Mouse (Mus musculus) embryonic facial prominence, embryonic 11.5 days (tissue): ENCODE results near the gene Actr1a. TPM values are rescaled to one million over a fixed set of nuclear protein-coding genes. Genes with fewer than 3 reads are reported as not detected.

Experiments
- ATAC-seq: fragments of 200-750 bp; cut with Nextera tagmentation; replicated peaks from 2 replicates; pipeline ENCODE4 v1.8.0; 2017; ENCODE audit warnings: low read depth; ENCODE audit not compliant: insufficient number of reproducible peaks, low FRiP score, low TSS enrichment
- DNase-seq: peaks from one replicate; pipeline ENCODE4 v3.0.0-alpha.2; 2015; ENCODE audit warnings: low spot score
- H3K27ac ChIP-seq: fragments of 300-500 bp; sonication (generic); replicated peaks from 2 replicates; pipeline ENCODE4 v1.5.1; 2014; ENCODE audit warnings: mild to moderate bottlenecking, low read depth, low read length, control low read depth
- H3K27me3 ChIP-seq: fragments of 300-500 bp; sonication (generic); 2 replicates; pipeline ENCODE4 v1.6.1; 2014; ENCODE audit warnings: mild to moderate bottlenecking, low read length, moderate library complexity, mixed read lengths; ENCODE audit not compliant: control insufficient read depth, insufficient read depth
- H3K36me3 ChIP-seq: fragments of 300-500 bp; sonication (generic); replicated peaks from 2 replicates; pipeline ENCODE4 v1.6.1; 2014; ENCODE audit warnings: low read depth, mild to moderate bottlenecking, low read length, moderate library complexity, mixed read lengths; ENCODE audit not compliant: control insufficient read depth, insufficient read depth
- H3K4me1 ChIP-seq: fragments of 300-500 bp; sonication (generic); 2 replicates; pipeline ENCODE4 v1.6.1; 2014; ENCODE audit warnings: low read length, mixed read lengths; ENCODE audit not compliant: control insufficient read depth, insufficient read depth
- H3K4me2 ChIP-seq: fragments of 300-500 bp; sonication (generic); 2 replicates; pipeline ENCODE4 v1.6.1; 2014; ENCODE audit warnings: low read depth, mild to moderate bottlenecking, control low read depth, low read length, moderate library complexity
- H3K4me3 ChIP-seq: fragments of 300-500 bp; sonication (generic); 2 replicates; pipeline ENCODE4 v1.5.1; 2014; ENCODE audit warnings: low read depth, low read length, control low read depth
- H3K9ac ChIP-seq: fragments of 300-500 bp; sonication (generic); replicated peaks from 2 replicates; pipeline ENCODE4 v1.6.1; 2014; ENCODE audit warnings: mild to moderate bottlenecking, control low read depth, low read length
- H3K9me3 ChIP-seq: fragments of 300-500 bp; sonication (generic); replicated peaks from 2 replicates; pipeline ENCODE4 v1.6.1; 2016; ENCODE audit warnings: mild to moderate bottlenecking, low read length, inconsistent platforms, mixed read lengths; ENCODE audit not compliant: control insufficient read depth
- WGBS: fragments of 180-500 bp; shearing (Covaris S2); extraction: QIAGEN DNeasy Blood & Tissue Kit; methylation state at CpG from one replicate; pipeline ENCODE4 v1.1.7; 2014; 5-methylcytosine and 5-hydroxymethylcytosine counted together
- polyA plus RNA-seq: library from polyadenylated mRNA; unstranded; fragments of >200 nt; fragmentation: Nextera tagmentation; extraction: Ambion mirVana; gene quantifications from 2 replicates; pipeline ENCODE4 v1.2.1, GENCODE M21; 2014

Actr1a gene
- 171 and 182 TPM in 2 replicates for polyA plus RNA-seq

- H3K4me1 ChIP-seq: peaks cover 2% of the 10 kb centered on the region; the same call in 1 of the 2 replicates
- peak within 1 kb of the TSS; percentile 87 for H3K4me3 ChIP-seq
- H3K27me3 ChIP-seq: no peaks in the 10 kb centered on the region
- peak within 1 kb of the TSS; percentile 75 for H3K9ac ChIP-seq
- H3K4me2 ChIP-seq: peak within 1 kb of the TSS; percentile 87
- no peaks in the 10 kb centered on the region for H3K9me3 ChIP-seq
- ATAC-seq (peak; percentile 89), DNase-seq (peak; percentile 100)
- no peaks in the 10 kb centered on the region for H3K36me3 ChIP-seq
- under 1% methylated on average over 51 of the region's 51 CpGs for WGBS
- no peak within 1 kb of the TSS for H3K27ac ChIP-seq
Observed at GRCm38 (mm10) chr19:46395109-46396009, at the start of gene Actr1a. TSS of gene Actr1a (minus strand) at chr19:46395748.

DNA sequence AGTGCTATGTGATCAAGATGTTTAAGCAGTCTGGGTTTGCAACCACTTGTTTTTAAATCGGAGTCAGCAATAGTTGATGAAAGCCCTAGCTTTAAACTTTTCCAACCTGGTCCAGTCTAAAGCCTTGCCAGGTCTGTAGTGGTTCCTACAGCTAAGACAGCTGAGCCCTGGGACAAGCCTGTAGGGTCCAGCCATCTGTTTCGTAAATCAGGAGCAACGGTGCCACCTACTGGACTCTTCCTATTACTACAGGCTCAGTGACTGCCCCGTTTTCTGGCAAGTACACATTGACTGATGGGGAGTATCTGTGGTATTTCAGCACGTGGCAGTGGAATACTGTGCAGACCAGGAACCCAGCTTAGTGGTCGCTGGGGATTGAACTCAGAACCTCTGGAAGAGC lies 48.7 kb upstream of the Actr1a start:
- H3K27me3 ChIP-seq: no peaks in the 10 kb centered on the region
- peaks cover 13% of the 10 kb centered on the region for H3K4me1 ChIP-seq
- no peaks in the 10 kb centered on the region for H3K9me3 ChIP-seq
- peak; percentile 93 for DNase-seq
- H3K27ac ChIP-seq: no peak overlapping the region
- H3K36me3 ChIP-seq: no peaks in the 10 kb centered on the region
- H3K9ac ChIP-seq: no peak overlapping the region
- H3K4me3 ChIP-seq: no peak overlapping the region
- no peak overlapping the region for H3K4me2 ChIP-seq
- ATAC-seq: no peak
- 5% methylated on average over 6 of the region's 6 CpGs for WGBS

- no peaks in the 10 kb centered on the region for H3K36me3 ChIP-seq
- H3K4me3 ChIP-seq: no peak overlapping the region
- no peak overlapping the region for H3K9ac ChIP-seq
- no peaks in the 10 kb centered on the region for H3K27me3 ChIP-seq
- ATAC-seq: no peak
- H3K9me3 ChIP-seq: no peaks in the 10 kb centered on the region
- peaks cover 13% of the 10 kb centered on the region for H3K4me1 ChIP-seq
- H3K27ac ChIP-seq: peak overlapping the region; percentile 28; the same call in 1 of the 2 replicates
- 13% methylated on average over 6 of the region's 6 CpGs for WGBS
- DNase-seq: no peak
- H3K4me2 ChIP-seq: no peak overlapping the region
Observed at GRCm38 (mm10) chr19:46443509-46443908, 48.0 kb upstream of the Actr1a start.

GRCm38 (mm10) chr19:46435492-46435891 lies 39.9 kb upstream of the Actr1a start:
- ATAC-seq (no peak), DNase-seq (peak; percentile 52)
- Histone ChIP-seq H3K36me3 (no peaks in the 10 kb centered on the region), H3K4me1 (peaks cover 9% of the 10 kb centered on the region), H3K9ac (no peak overlapping the region), H3K4me2 (no peak overlapping the region), H3K4me3 (no peak overlapping the region), H3K27me3 (no peaks in the 10 kb centered on the region), H3K27ac (peak overlapping the region; percentile 23; the same call in 1 of the 2 replicates), H3K9me3 (no peaks in the 10 kb centered on the region)
- 6% methylated on average over 7 of the region's 7 CpGs for WGBS

DNA sequence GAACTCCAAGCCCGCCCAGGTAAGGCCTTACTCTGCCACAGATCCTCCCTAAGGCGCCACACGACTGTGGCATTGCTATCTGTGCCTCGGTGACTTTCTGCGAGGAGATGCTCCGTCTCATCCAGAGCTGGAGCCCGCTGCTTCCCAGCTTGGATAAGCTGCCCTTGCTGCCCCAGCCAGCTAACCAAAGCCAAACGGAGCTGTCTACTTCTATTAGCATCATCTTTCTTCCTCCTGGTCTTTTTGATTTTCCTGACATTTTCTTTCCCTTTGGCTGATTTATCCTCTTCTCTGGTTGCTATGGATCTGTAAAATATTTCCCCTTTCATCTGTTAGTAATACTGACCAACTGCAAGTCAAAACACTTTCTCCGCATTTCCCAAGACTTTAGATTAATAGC lies 39.0 kb upstream of the Actr1a start:
- Histone ChIP-seq H3K27ac (peak overlapping the region; percentile 60), H3K4me3 (no peak overlapping the region), H3K4me2 (no peak overlapping the region), H3K9ac (no peak overlapping the region), H3K9me3 (no peaks in the 10 kb centered on the region), H3K4me1 (peaks cover 9% of the 10 kb centered on the region), H3K27me3 (no peaks in the 10 kb centered on the region), H3K36me3 (no peaks in the 10 kb centered on the region)
- peak; percentile 68 for DNase-seq
- no peak for ATAC-seq
- WGBS: 48% methylated on average over 9 of the region's 9 CpGs

DNA sequence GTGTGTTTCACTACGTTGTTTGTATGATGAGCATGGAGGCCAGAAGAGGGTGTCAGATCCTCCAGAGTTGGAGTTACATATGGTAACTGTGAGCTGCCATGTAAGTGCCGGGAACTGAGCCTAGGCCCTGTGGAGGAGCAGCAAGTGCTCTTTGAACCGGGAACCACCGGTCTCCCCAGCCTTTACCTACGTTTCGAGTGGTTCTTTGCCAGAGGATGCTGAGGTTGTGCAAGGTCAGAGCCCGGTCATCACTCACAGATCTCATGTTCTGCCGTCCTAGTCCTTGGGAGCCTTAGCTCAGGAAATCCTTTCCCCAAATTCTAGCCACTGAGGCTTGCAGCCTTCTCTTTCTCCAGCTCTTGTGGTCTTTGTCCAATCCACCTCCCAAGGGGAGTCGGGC lies 38.6 kb upstream of the Actr1a start:
- ATAC-seq: no peak
- no peaks in the 10 kb centered on the region for H3K9me3 ChIP-seq
- H3K27me3 ChIP-seq: no peaks in the 10 kb centered on the region
- WGBS: 45% methylated on average over 9 of the region's 9 CpGs
- no peak overlapping the region for H3K4me2 ChIP-seq
- peaks cover 9% of the 10 kb centered on the region for H3K4me1 ChIP-seq
- no peak overlapping the region for H3K4me3 ChIP-seq
- H3K27ac ChIP-seq: peak overlapping the region; percentile 60
- H3K36me3 ChIP-seq: no peaks in the 10 kb centered on the region
- no peak for DNase-seq
- no peak overlapping the region for H3K9ac ChIP-seq

GRCm38 (mm10) chr19:46433712-46434111 lies 38.2 kb upstream of the Actr1a start:
- no peak overlapping the region for H3K4me3 ChIP-seq

DNA sequence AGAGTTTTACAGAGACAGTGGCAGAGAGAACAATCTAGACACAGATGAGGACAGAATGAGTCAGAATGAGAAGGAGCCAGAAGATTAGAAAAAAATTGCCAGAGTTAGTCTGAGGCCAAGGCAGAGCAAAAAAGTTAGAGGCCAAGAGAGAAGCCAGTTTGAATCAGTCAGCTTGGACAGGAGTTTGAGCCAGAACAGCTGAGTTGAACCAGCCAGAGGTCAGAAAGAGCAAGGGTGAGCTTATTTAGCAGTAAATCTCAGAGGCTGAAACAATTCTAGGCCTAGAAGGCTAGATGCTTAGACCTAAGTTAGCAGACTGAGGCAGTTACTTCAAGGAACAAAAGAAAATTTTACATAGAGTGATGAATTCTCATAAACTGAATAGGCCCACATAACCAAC lies 33.7 kb upstream of the Actr1a start:
- no peak overlapping the region for H3K9ac ChIP-seq
- H3K4me1 ChIP-seq: peaks cover 6% of the 10 kb centered on the region
- H3K27me3 ChIP-seq: no peaks in the 10 kb centered on the region
- no peak for DNase-seq
- H3K4me3 ChIP-seq: no peak overlapping the region
- H3K36me3 ChIP-seq: peaks cover 2% of the 10 kb centered on the region; the same call in 1 of the 2 replicates
- no peak for ATAC-seq
- H3K9me3 ChIP-seq: no peaks in the 10 kb centered on the region
- no peak overlapping the region for H3K27ac ChIP-seq
- H3K4me2 ChIP-seq: no peak overlapping the region

More at GRCm38 (mm10) chr19:46433712-46434111, 38.2 kb upstream of the Actr1a start:
- Histone ChIP-seq H3K27me3 (no peaks in the 10 kb centered on the region), H3K9me3 (no peaks in the 10 kb centered on the region), H3K9ac (0 out of 2 replicates have a peak overlapping the region, but pooled peaks have one; percentile 18), H3K27ac (peak overlapping the region; percentile 60), H3K36me3 (no peaks in the 10 kb centered on the region), H3K4me2 (no peak overlapping the region), H3K4me1 (peaks cover 9% of the 10 kb centered on the region)
- WGBS: 44% methylated on average over 7 of the region's 7 CpGs
- peak; percentile 58 for DNase-seq
- 0 out of 2 replicates have a peak, but pooled peaks have one; percentile 46 for ATAC-seq
